Mouse (Mus musculus): ENCODE results near the gene AY074887. TPM values are rescaled to one million over a fixed set of nuclear protein-coding genes. Genes with fewer than 3 reads are reported as not detected.
"Not testable (repeated sequence)": the region's sequence is repeated elsewhere in the genome, so short reads cannot be mapped to it uniquely, and the experiment has no call there.

AY074887 gene
- polyA plus RNA-seq, 1 experiment from 2014 or later: 1.2 TPM

DNA sequence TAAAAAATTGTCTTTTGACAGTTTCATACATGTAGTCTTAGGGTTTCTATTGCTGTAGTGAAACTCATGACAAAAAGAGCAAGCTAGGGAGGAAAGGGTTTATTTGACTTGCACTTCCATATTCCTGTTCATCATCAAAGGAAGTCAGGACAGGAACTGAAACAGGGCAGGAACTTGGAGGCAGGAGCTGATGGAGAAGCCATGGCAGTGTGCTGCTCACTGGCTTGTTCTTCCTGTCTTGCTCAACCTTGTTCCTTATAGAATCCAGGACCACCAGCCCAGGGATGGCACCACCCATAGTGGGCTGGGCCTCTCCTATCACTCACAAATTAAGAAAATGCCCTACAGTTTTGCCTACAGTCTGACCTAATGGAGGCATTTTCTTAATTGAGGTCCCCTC is 12.9 kb upstream of the AY074887 start:
- Histone ChIP-seq H3K4me1 (replicated peaks; ENCODE audit: control insufficient read depth, insufficient read depth, low read length) (no peaks in the 10 kb centered on the region), H3K4me3 (ENCODE audit: low read depth, low read length) (no peak overlapping the region), H3K36me3 (ENCODE audit: control insufficient read depth, insufficient read depth, low read length) (0 out of 2 replicates have a peak, but pooled peaks cover 2% of the 10 kb centered on the region), H3K27ac (ENCODE audit: low read depth, low read length) (no peak overlapping the region), H3K9ac (ENCODE audit: low read depth, low read length) (no peak overlapping the region), H3K4me2 (replicated peaks; ENCODE audit: low read depth, low read length) (no peak overlapping the region), H3K9me3 (ENCODE audit: control insufficient read depth, low read length) (no peaks in the 10 kb centered on the region), H3K27me3 (ENCODE audit: control insufficient read depth, insufficient read depth, low read length) (no peaks in the 10 kb centered on the region)
- ATAC-seq (ENCODE audit: low FRiP score) (no peak), DNase-seq (ENCODE audit: low spot score) (no peak)

DNA sequence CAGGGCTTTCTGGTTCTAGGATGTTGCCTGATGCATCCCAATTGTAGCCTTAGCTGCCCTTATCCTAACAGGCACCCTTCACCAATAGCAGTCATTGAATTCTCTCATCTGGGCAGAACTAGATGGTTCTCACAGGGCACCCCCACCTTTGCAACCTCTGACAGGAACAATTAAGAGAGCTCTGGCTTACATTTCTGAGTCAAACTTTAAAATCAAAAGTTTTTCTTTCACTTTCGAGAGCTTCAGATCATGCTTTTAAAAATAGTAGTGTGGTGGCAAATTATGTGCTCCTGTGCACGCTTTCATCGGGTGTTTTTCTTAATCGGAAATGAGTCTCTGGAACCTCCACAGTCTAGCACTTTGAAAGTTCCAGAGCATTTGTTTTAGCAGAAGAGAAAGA is 10.3 kb upstream of the AY074887 start:
- Histone ChIP-seq H3K27me3 (ENCODE audit: control insufficient read depth, insufficient read depth, low read length) (no peaks in the 10 kb centered on the region), H3K4me1 (replicated peaks; ENCODE audit: control insufficient read depth, insufficient read depth, low read length) (no peaks in the 10 kb centered on the region), H3K4me2 (replicated peaks; ENCODE audit: low read depth, low read length) (no peak overlapping the region), H3K4me3 (ENCODE audit: low read depth, low read length) (no peak overlapping the region), H3K9ac (ENCODE audit: low read depth, low read length) (no peak overlapping the region), H3K36me3 (ENCODE audit: control insufficient read depth, insufficient read depth, low read length) (0 out of 2 replicates have a peak, but pooled peaks cover 2% of the 10 kb centered on the region), H3K9me3 (ENCODE audit: control insufficient read depth, low read length) (no peaks in the 10 kb centered on the region), H3K27ac (ENCODE audit: low read depth, low read length) (no peak overlapping the region)
- DNase-seq (ENCODE audit: low spot score) (no peak), ATAC-seq (ENCODE audit: low FRiP score) (no peak)
- 96% methylated on average over 4 of the region's 4 CpGs for WGBS

GRCm38 (mm10) chr9:54950162-54950561 is 636 bp downstream of the AY074887 start:
- H3K9me3 ChIP-seq (ENCODE audit: control insufficient read depth, low read length); H3K4me1 ChIP-seq (replicated peaks; ENCODE audit: control insufficient read depth, insufficient read depth, low read length); H3K36me3 ChIP-seq (ENCODE audit: control insufficient read depth, insufficient read depth, low read length); DNase-seq (ENCODE audit: low spot score); H3K27me3 ChIP-seq (ENCODE audit: control insufficient read depth, insufficient read depth, low read length): not testable (repeated sequence)
- Histone ChIP-seq H3K4me3 (ENCODE audit: low read depth, low read length) (peak overlapping the region; percentile 81), H3K4me2 (replicated peaks; ENCODE audit: low read depth, low read length) (peak overlapping the region; percentile 74; the same call in 1 of the 2 replicates), H3K9ac (ENCODE audit: low read depth, low read length) (peak overlapping the region; percentile 76), H3K27ac (ENCODE audit: low read depth, low read length) (0 out of 2 replicates have a peak overlapping the region, but pooled peaks have one; percentile 6)
- WGBS: 53% methylated on average over 8 of the region's 8 CpGs
- ATAC-seq (ENCODE audit: low FRiP score): peak; percentile 55; the same call in 1 of the 2 replicates

DNA sequence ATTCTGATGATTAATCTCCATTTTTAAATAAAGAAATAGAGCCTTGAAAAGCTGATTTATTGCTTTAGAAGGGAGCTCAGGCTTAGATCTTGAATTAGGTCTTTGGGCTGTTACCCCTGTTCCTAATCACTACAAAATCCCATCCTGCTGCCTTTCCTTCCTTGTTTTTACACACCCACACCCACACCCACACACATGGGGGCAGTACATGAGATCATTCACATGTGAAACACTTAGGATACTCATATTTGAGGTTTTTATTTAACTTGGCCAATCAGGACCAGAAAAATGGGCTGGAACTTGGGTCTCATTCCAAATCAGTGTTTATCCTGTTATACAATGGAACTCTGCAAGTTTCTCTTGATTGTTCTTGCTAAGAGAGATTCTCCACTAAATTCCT is 1.3 kb downstream of the AY074887 start:
- ATAC-seq (ENCODE audit: low FRiP score): no peak
- Histone ChIP-seq H3K27me3 (ENCODE audit: control insufficient read depth, insufficient read depth, low read length) (no peaks in the 10 kb centered on the region), H3K4me1 (replicated peaks; ENCODE audit: control insufficient read depth, insufficient read depth, low read length) (no peaks in the 10 kb centered on the region; the same call in 1 of the 2 replicates), H3K4me2 (replicated peaks; ENCODE audit: low read depth, low read length) (no peak overlapping the region), H3K27ac (ENCODE audit: low read depth, low read length) (no peak overlapping the region), H3K9me3 (ENCODE audit: control insufficient read depth, low read length) (no peaks in the 10 kb centered on the region), H3K9ac (ENCODE audit: low read depth, low read length) (no peak overlapping the region), H3K4me3 (ENCODE audit: low read depth, low read length) (no peak overlapping the region), H3K36me3 (ENCODE audit: control insufficient read depth, insufficient read depth, low read length) (no peaks in the 10 kb centered on the region)
- DNase-seq (ENCODE audit: low spot score): no peak

DNA sequence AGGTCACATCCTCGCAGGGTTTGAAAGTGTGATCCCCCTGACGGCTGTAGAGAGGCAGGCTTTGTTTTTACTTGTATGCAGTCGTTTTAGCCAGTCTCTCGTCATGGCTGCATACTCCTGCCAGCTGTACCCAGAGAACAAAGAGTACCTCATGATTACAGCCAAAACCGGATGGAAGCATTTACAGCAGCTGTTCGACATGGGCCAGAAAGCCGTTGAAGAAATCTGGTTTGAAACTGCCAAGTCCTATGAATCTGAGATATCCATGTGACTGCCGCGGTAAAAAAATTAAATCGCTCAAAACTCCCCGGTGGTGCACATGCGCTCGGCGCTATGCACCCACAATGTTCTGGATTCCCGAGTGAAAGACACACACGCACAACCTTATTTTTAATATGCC is 4.5 kb downstream of the AY074887 start:
- no peak for ATAC-seq (ENCODE audit: low FRiP score)
- WGBS: 81% methylated on average over 16 of the region's 16 CpGs

DNA sequence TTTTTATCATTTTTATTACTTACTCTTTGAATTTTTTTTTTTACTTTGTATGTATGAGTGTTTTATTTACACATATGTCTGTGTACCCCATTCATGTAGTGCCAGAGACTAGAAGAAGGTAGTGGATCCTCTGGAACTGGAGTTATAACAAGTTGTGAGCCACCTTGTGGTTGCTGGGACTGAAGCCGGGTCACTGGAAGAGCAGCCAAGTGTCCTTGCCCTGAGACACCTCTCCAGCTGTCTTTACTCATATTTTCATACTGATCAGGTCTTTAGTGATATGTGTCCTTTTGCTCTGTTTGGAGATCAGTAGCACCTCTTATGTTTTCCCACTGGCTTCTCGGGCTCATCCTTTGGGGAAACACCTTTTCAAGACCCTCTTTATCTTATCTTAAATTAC is 6.3 kb downstream of the AY074887 start:
- Histone ChIP-seq H3K27ac (ENCODE audit: low read depth, low read length) (no peak overlapping the region), H3K27me3 (ENCODE audit: control insufficient read depth, insufficient read depth, low read length) (no peaks in the 10 kb centered on the region), H3K36me3 (ENCODE audit: control insufficient read depth, insufficient read depth, low read length) (no peaks in the 10 kb centered on the region), H3K9me3 (ENCODE audit: control insufficient read depth, low read length) (no peaks in the 10 kb centered on the region), H3K4me1 (replicated peaks; ENCODE audit: control insufficient read depth, insufficient read depth, low read length) (no peaks in the 10 kb centered on the region), H3K4me2 (replicated peaks; ENCODE audit: low read depth, low read length) (no peak overlapping the region), H3K4me3 (ENCODE audit: low read depth, low read length) (no peak overlapping the region), H3K9ac (ENCODE audit: low read depth, low read length) (no peak overlapping the region)
- WGBS: 85% methylated on average over 2 of the region's 2 CpGs
- ATAC-seq (ENCODE audit: low FRiP score) (no peak), DNase-seq (ENCODE audit: low spot score) (no peak)

More for the DNA sequence above, 4.5 kb downstream of the AY074887 start:
- Histone ChIP-seq H3K4me3 (ENCODE audit: low read depth, low read length) (no peak overlapping the region), H3K4me2 (replicated peaks; ENCODE audit: low read depth, low read length) (no peak overlapping the region), H3K36me3 (ENCODE audit: control insufficient read depth, insufficient read depth, low read length) (no peaks in the 10 kb centered on the region), H3K27ac (ENCODE audit: low read depth, low read length) (no peak overlapping the region), H3K4me1 (replicated peaks; ENCODE audit: control insufficient read depth, insufficient read depth, low read length) (no peaks in the 10 kb centered on the region), H3K9ac (ENCODE audit: low read depth, low read length) (no peak overlapping the region), H3K27me3 (ENCODE audit: control insufficient read depth, insufficient read depth, low read length) (no peaks in the 10 kb centered on the region), H3K9me3 (ENCODE audit: control insufficient read depth, low read length) (no peaks in the 10 kb centered on the region)
- DNase-seq (ENCODE audit: low spot score): no peak

- ATAC-seq (ENCODE audit: low FRiP score) (no peak), DNase-seq (ENCODE audit: low spot score) (no peak)
- WGBS: 92% methylated on average over 4 of the region's 4 CpGs
- Histone ChIP-seq H3K9me3 (ENCODE audit: control insufficient read depth, low read length) (no peaks in the 10 kb centered on the region), H3K4me1 (replicated peaks; ENCODE audit: control insufficient read depth, insufficient read depth, low read length) (no peaks in the 10 kb centered on the region), H3K36me3 (ENCODE audit: control insufficient read depth, insufficient read depth, low read length) (no peaks in the 10 kb centered on the region), H3K9ac (ENCODE audit: low read depth, low read length) (no peak overlapping the region), H3K4me3 (ENCODE audit: low read depth, low read length) (no peak overlapping the region), H3K27me3 (ENCODE audit: control insufficient read depth, insufficient read depth, low read length) (no peaks in the 10 kb centered on the region), H3K4me2 (replicated peaks; ENCODE audit: low read depth, low read length) (no peak overlapping the region), H3K27ac (ENCODE audit: low read depth, low read length) (no peak overlapping the region)
These were observed 8.7 kb downstream of the AY074887 start for GRCm38 (mm10) chr9:54942071-54942470.

- Histone ChIP-seq H3K9me3 (ENCODE audit: control insufficient read depth, low read length) (no peaks in the 10 kb centered on the region), H3K4me2 (replicated peaks; ENCODE audit: low read depth, low read length) (no peak overlapping the region), H3K9ac (ENCODE audit: low read depth, low read length) (no peak overlapping the region), H3K27ac (ENCODE audit: low read depth, low read length) (no peak overlapping the region), H3K27me3 (ENCODE audit: control insufficient read depth, insufficient read depth, low read length) (no peaks in the 10 kb centered on the region), H3K4me1 (replicated peaks; ENCODE audit: control insufficient read depth, insufficient read depth, low read length) (no peaks in the 10 kb centered on the region), H3K4me3 (ENCODE audit: low read depth, low read length) (no peak overlapping the region), H3K36me3 (ENCODE audit: control insufficient read depth, insufficient read depth, low read length) (no peaks in the 10 kb centered on the region)
- ATAC-seq (ENCODE audit: low FRiP score) (no peak), DNase-seq (ENCODE audit: low spot score) (no peak)
- WGBS: 71% methylated on average over 2 of the region's 2 CpGs
These were observed 18.4 kb downstream of the AY074887 start for GRCm38 (mm10) chr9:54932379-54932778.

GRCm38 (mm10) chr9:54931765-54932164 is 19.0 kb downstream of the AY074887 start:
- Histone ChIP-seq H3K27ac (ENCODE audit: low read depth, low read length) (no peak overlapping the region), H3K4me1 (replicated peaks; ENCODE audit: control insufficient read depth, insufficient read depth, low read length) (no peaks in the 10 kb centered on the region), H3K27me3 (ENCODE audit: control insufficient read depth, insufficient read depth, low read length) (no peaks in the 10 kb centered on the region), H3K4me3 (ENCODE audit: low read depth, low read length) (no peak overlapping the region), H3K9me3 (ENCODE audit: control insufficient read depth, low read length) (no peaks in the 10 kb centered on the region), H3K9ac (ENCODE audit: low read depth, low read length) (no peak overlapping the region), H3K36me3 (ENCODE audit: control insufficient read depth, insufficient read depth, low read length) (no peaks in the 10 kb centered on the region), H3K4me2 (replicated peaks; ENCODE audit: low read depth, low read length) (no peak overlapping the region)
- WGBS: 15% methylated on average over 1 of the region's 1 CpGs
- ATAC-seq (ENCODE audit: low FRiP score): no peak
- DNase-seq (ENCODE audit: low spot score): no peak

All from hindbrain, embryonic 11.5 days (tissue).